Mouse (Mus musculus): Measurements from ENCODE around the gene Vmn1r138.
"Not testable (repeated sequence)": the region's sequence is repeated elsewhere in the genome, so short reads cannot be mapped to it uniquely, and the experiment has no call there.

DNA sequence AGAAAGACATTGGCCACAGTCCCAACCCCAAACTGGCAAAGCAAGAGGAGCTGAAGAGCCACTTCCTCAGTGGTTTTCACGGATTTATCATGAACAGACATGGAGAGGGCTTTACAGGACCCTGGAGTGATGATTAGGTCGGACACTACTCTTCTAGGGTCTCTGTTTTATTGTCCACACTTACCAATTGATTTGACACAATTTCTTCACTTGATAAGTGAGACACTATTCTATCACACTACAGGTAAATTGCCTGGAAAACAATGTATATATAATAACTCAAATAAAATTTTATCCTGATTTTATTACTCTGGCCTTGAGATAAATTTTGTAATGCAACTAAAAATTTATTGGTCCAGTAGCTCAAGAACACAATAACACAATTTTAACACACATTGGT, at the start of gene Vmn1r138:
- not testable (repeated sequence) for TF ChIP-seq CTCF (IDR thresholded peaks at IDR 0.05; ENCODE audit: borderline replicate concordance, insufficient read depth, low read length); POLR2A (IDR thresholded peaks at IDR 0.05; ENCODE audit: low read depth, low read length)
